Mouse (Mus musculus) cerebellum, postnatal 10 days (tissue): ENCODE data around the gene Tekt5.
A peak's percentile ranks its signal among the peaks of the same experiment; 100 is the strongest.

Experiments
- DNase-seq, 2 experiments: peaks; one replicate each; pipeline ENCODE4 v3.0.0; 2021; ENCODE audit warnings: mixed read lengths in 2 of 2

The Tekt5 gene

GRCm38 (mm10) chr16:10394699-10395540, at the start of gene Tekt5:
Gene Tekt5 (minus strand): TSS chr16:10395490.
- peak; percentile 64 to 71 for DNase-seq

DNA sequence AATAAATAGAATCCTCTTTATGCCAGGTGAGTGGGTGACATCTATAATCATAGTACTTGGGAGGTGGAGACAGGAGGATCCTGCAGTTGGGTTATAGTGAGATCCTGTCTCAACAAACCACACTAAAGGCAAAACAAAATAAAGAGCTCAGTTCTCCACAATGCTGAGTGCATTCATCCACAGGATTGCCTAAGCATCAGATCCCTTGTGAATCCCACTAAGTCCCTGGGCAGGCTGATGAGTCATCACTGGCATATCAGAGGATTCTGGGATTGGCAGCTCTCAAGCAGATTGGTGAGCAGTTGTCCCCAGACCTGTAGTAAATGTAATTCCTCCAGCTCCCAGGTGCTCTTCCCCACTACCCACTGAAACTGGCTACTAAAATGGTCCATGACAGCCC, 48.4 kb upstream of the Tekt5 start:
- no peak for DNase-seq

- no peak for DNase-seq
Measured at GRCm38 (mm10) chr16:10441761-10442160, 46.5 kb upstream of the Tekt5 start.

DNA sequence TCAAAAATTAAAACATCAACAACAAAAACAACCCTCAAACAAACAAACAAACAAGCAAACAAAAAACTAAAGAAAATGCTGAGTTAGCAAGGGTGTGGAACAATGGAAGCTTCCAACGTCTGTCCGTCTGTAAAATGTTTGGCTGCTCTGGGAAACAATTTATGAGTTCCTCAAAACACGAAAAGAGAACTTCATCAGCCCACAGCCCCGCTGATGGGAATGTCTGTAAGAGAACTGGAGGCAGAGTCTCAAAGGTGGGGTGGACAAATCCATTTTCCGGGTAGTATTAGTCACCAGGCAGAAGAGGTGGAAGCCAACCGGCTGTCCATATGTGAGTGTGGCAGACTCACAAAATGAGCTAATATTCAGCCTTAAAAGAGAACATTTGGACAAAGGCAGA, 46.0 kb upstream of the Tekt5 start:
- DNase-seq = no peak

- no peak for DNase-seq
Measured at GRCm38 (mm10) chr16:10438055-10438454, 42.8 kb upstream of the Tekt5 start.

GRCm38 (mm10) chr16:10436166-10436565, 40.9 kb upstream of the Tekt5 start:
- no peak for DNase-seq

DNA sequence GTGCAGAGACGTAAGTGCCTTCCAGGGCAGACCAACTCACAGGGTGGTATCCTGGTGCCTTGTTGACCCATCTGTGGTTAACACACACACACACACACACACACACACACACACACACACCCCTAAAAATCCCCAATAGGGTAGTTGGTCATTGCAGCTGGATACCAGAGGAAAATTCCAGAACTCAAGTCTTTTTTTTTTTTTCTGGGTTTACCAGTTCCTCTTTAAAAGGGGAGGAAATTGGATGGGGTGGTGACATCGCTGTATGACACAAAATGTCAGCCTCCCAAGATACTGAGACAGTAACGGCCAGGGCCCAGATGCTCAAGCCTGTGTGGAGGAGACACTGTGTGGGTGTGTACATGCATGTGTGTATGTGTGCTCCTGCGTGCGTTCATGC, 38.1 kb upstream of the Tekt5 start:
- no peak for DNase-seq

- no peak for DNase-seq
Measured at GRCm38 (mm10) chr16:10432387-10432786, 37.1 kb upstream of the Tekt5 start.

DNA sequence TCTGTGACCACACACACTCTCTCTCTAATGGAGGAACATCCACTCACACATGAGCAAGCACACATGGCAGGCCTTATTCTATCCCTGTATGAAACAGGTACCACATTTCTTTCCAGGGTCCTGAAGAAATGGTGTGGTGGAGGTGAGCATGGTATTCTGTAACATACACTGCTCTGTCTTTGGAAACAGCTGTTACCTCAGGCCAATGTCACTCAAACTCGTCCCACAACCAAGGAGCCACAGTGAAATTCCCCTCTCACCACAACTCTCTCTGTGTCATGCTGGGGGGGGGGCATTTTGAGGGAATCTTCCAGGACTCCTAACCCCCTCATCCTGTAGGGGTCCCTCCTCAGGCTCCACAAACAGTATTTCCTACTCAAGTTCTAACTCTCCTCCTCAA, 36.6 kb upstream of the Tekt5 start:
- no peak for DNase-seq

DNA sequence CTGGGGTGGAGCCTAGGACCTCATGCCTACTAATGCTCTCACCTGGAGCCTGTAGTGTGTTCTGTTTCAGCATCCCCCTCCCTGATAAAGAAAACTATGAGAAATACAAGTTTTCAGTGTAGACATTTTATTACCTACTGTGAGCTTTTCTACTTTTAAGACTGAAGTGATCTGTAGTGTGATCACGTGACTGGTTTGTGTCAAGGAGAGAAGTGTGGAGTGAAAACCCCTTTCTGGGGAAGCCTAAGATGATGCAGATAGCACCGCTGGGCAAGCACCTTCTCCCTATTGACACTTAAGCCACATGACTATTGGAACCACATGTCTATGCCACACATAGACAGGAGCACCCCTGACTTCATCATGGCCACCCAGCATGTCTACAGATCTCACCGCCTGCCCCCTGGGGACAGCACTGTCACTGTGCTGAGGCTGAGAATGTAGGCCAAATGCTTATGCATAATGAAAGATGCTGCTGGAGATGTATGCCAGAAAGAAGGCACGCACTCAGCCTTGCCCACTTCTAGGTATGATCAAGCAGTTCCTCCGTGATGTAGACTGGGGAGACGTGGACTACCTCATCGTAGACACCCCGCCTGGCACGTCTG, 25.3 kb upstream of the Tekt5 start:
- no peak for DNase-seq

DNA sequence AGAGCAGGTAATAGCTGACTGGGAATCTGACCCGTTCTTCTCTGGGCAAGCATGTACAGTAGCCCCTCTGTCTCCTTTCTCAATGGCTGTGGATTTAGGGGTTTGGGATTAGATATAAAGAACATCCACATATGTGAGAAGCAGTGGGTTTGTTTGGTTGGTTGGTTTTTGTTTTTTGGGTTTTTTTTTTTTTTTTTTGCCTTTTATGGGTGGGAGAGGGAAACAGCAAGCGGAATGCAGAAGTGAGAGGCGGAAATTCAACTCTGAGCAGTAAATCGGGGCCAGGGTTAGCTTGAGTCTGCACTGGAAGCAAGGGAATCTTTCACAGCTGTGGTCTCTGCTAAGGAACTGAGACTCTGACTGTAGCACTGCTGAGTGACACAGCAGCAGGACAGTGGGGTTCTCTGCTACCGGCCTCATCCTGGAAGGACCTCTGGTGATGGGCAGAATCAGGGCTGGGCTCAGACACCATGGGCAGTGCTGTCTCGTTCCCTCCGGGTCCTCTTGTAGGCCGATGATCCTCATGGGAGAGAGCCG, 22.5 kb upstream of the Tekt5 start:
- no peak for DNase-seq

DNA sequence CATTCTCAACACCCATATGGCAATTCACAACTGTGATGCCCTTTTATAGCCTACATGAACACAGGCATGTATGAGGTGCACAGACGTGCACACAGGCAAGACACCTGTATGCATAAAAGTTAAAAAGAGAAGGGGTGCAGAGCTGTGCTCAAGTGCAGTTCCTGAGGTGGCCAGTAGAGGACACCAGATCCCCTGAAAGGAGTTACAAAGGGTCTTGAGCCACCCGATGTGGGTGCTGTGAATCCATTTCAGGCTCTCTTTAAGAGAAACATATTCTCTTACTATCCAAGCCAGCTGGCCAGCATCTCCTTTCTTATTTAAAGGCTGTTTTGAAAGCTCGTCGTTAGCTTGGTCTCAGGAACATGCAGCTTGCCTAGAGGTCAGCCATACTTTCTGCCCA, 21.6 kb upstream of the Tekt5 start:
- DNase-seq = peak in 1 of 2 experiments; percentile 33

DNA sequence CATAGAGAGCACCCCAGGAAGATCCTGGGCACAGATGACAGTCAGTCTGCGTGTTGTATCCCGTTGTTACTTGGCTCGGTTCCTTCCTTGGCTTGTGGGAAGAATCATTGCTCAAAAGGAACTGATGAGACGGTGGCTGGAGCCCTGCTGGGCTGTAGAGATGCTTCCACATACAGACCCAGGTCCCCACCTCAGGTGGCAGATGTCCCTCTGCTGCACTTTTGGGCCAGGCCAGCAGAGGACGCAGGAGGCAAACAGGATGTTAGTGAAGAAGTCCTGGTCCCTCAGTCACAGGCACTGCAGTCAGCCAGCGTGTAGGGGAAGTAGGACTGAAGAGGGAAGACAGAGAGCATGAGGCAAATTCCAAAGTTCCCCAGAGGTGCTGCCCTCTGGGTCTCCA, 20.7 kb upstream of the Tekt5 start:
- DNase-seq = peak; percentile 78 to 80

GRCm38 (mm10) chr16:10411764-10412746, 16.8 kb upstream of the Tekt5 start, which contains the start of gene Nubp1:
Gene Nubp1 (plus strand): TSS chr16:10411948.
- peak; percentile 96 to 98 for DNase-seq

GRCm38 (mm10) chr16:10399160-10399559, 3.9 kb upstream of the Tekt5 start:
- peak; percentile 92 to 94 for DNase-seq

GRCm38 (mm10) chr16:10398755-10399154, 3.5 kb upstream of the Tekt5 start:
- no peak for DNase-seq

- DNase-seq = no peak
Measured at GRCm38 (mm10) chr16:10392587-10392986, 2.7 kb downstream of the Tekt5 start.

DNA sequence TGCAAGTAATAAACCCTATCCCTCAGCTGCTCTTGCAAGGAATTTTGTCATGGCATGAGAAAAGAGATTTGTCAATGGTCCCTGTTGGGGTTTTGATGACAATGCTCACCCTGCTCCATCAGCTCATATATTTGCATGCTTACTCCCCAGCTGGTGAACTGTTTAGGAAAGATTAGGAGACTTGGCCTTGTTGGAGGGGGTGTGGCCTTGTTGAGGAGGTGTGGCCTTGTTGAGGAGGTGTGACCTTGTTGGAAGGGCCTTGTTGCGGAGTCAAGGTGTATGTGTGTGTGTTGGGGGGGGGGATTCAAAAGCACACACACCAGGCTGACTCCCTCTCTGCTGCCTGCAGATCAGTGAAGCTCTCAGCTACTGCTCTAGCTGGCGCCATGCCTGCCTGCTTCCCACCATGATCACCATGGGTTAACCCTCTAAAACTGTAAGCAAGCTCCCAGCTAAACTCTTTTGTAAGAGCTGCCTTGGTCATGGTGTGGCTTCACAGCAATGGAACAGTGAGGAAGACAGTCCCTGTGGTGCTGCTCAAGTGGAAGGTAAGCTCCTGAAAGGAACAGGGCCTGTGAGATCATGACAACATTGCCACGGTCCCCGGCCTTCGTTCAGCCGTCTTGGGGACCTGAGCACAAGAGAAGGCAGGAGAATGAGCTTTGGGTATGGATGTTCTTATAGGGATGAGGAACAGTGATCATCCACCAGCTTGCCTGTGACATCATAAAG, 6.5 kb downstream of the Tekt5 start:
- no peak for DNase-seq

DNA sequence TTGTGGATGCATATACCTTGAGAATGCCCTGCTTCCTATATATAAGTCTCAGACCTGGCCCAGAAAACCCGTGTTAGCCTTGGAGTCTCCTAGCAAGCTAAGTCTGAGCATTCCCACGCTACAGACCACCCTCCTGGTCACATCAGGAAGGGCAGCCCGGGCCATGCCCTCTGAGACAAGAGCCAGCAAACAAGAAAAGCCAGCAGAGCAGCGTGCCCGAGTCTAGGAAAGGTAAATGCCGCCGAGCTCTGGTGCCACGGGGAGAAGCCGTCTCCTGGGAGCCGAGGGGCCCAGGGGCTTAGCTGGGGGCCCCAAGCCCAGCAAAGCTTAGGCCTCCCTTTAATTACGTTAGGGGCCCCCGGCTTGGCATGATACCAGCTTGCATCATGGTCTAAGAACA, 10.0 kb downstream of the Tekt5 start:
- DNase-seq = no peak

GRCm38 (mm10) chr16:10384544-10384943, 10.7 kb downstream of the Tekt5 start:
- DNase-seq = no peak

- DNase-seq = peak in 1 of 2 experiments; percentile 22
Measured at GRCm38 (mm10) chr16:10384060-10384497, 11.2 kb downstream of the Tekt5 start.

DNA sequence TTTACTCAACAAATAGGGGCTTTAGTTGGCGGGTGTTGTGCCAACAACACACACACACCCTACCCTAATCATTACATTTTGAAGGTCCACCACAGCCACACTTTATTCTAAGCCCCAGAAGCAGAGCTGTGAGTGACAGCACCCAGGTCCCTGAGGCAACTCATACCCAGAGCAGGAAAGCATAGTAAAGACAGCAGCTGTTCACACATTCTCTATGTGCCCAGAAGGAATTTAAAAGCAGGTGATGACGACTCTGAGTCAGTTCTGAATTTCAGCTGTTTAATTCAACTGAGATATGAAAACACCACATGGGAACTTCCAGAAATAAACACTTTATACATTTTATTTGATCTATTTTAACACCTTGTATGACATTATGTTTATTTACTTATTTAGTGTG, 15.8 kb downstream of the Tekt5 start:
- no peak for DNase-seq
